Mouse (Mus musculus) ES-E14 (cell line): Measurements from ENCODE around the gene Arnt2.

Source experiments
- HCFC1 ChIP-seq: IDR thresholded peaks from 2 replicates; pipeline ENCODE4 v1.6.1; 2012; ENCODE audit warnings: low read length, inconsistent platforms, borderline replicate concordance; ENCODE audit not compliant: insufficient read depth
- ZC3H11A ChIP-seq: IDR thresholded peaks from 2 replicates; pipeline ENCODE4 v1.6.1; 2012; ENCODE audit warnings: low read depth, mild to moderate bottlenecking, inconsistent platforms, low read length, borderline replicate concordance
- ZNF384 ChIP-seq: IDR thresholded peaks from 2 replicates; pipeline ENCODE4 v1.6.1; 2012; ENCODE audit warnings: low read depth, low read length, inconsistent platforms

GRCm38 (mm10) chr7:84275312-84275711, 134.7 kb downstream of the Arnt2 start:
- TF ChIP-seq ZNF384 (no peak), ZC3H11A (no peak), HCFC1 (no peak)
